Mouse (Mus musculus) midbrain, postnatal 0 days (tissue): ENCODE measurements around the gene Gm45140. TPM values are rescaled to one million over a fixed set of nuclear protein-coding genes. Genes with fewer than 3 reads are reported as not detected.
A peak's percentile ranks its signal among the peaks of the same experiment; 100 is the strongest.

Experiments used
- ATAC-seq: fragments of 200-750 bp; cut with Nextera tagmentation; 2 replicates; pipeline ENCODE4 v1.8.0; 2017; ENCODE audit warnings: moderate number of reproducible peaks, mild to moderate bottlenecking, moderate TSS enrichment, moderate library complexity; ENCODE audit not compliant: low FRiP score
- DNase-seq: peaks from one replicate; pipeline ENCODE4 v3.0.0-alpha.2; 2015; ENCODE audit warnings: low spot score
- H3K27ac ChIP-seq: fragments of 300-500 bp; sonication (generic); 2 replicates; pipeline ENCODE4 v1.5.1; 2014; ENCODE audit warnings: low read depth, mild to moderate bottlenecking, low read length, mixed read lengths
- H3K27me3 ChIP-seq: fragments of 300-500 bp; sonication (generic); 2 replicates; pipeline ENCODE4 v1.6.1; 2014; ENCODE audit warnings: low read length, control low read depth, mixed read lengths; ENCODE audit not compliant: insufficient read depth
- H3K36me3 ChIP-seq: fragments of 300-500 bp; sonication (generic); 2 replicates; pipeline ENCODE4 v1.6.1; 2014; ENCODE audit warnings: low read length, control low read depth, mixed read lengths; ENCODE audit not compliant: insufficient read depth
- H3K4me1 ChIP-seq: fragments of 300-500 bp; sonication (generic); 2 replicates; pipeline ENCODE4 v1.6.1; 2014; ENCODE audit warnings: mild to moderate bottlenecking, control low read depth, antibody characterized with exemption, low read length, mixed read lengths; ENCODE audit not compliant: insufficient read depth
- H3K4me2 ChIP-seq: fragments of 300-500 bp; sonication (generic); 2 replicates; pipeline ENCODE4 v1.6.1; 2014; ENCODE audit warnings: low read depth, mild to moderate bottlenecking, low read length, mixed read lengths; ENCODE audit not compliant: poor library complexity, severe bottlenecking
- H3K4me3 ChIP-seq: fragments of 300-500 bp; sonication (generic); 2 replicates; pipeline ENCODE4 v1.5.1; 2014; ENCODE audit warnings: low read depth, mild to moderate bottlenecking, low read length, moderate library complexity
- H3K9ac ChIP-seq: fragments of 300-500 bp; sonication (generic); replicated peaks from 2 replicates; pipeline ENCODE4 v1.6.1; 2014; ENCODE audit warnings: mild to moderate bottlenecking, low read length, moderate library complexity, mixed read lengths; ENCODE audit not compliant: poor library complexity, severe bottlenecking
- H3K9me3 ChIP-seq: fragments of 300-500 bp; sonication (generic); 2 replicates; pipeline ENCODE4 v1.6.1; 2016; ENCODE audit warnings: low read length, control low read depth
- CTCF ChIP-seq: IDR thresholded peaks from 2 replicates; pipeline ENCODE4 v1.5.1; 2016; ENCODE audit warnings: antibody characterized with exemption, mild to moderate bottlenecking
- WGBS: fragments of 180-500 bp; shearing (Covaris S2); extraction: QIAGEN DNeasy Blood & Tissue Kit; methylation state at CpG from one replicate; pipeline ENCODE4 v1.1.7; 2014; 5-methylcytosine and 5-hydroxymethylcytosine counted together
- polyA plus RNA-seq: library from polyadenylated mRNA; unstranded; fragments of >200 nt; fragmentation: Nextera tagmentation; extraction: Ambion mirVana; gene quantifications from 2 replicates; pipeline ENCODE4 v1.2.1, GENCODE M21; 2015
- total RNA-seq: library from RNA; depleted of rRNA; stranded (reverse); fragments of >200 nt; gene quantifications from 2 replicates; pipeline ENCODE4 v1.2.3, GENCODE M21; 2014; rRNA removed

The Gm45140 gene
- total and polyA plus RNA-seq, 2 experiments from 2014 or later = 1.2 to 5.4 TPM

- DNase-seq (no peak), ATAC-seq (no peak)
- Histone ChIP-seq H3K36me3 (no peaks in the 10 kb centered on the region), H3K9ac (no peak overlapping the region), H3K27ac (no peak overlapping the region), H3K4me3 (no peak overlapping the region), H3K4me2 (no peak overlapping the region), H3K27me3 (no peaks in the 10 kb centered on the region), H3K9me3 (no peaks in the 10 kb centered on the region), H3K4me1 (no peaks in the 10 kb centered on the region)
- no peak for TF ChIP-seq CTCF
- WGBS = 89% methylated on average over 3 of the region's 3 CpGs
Observed at GRCm38 (mm10) chr6:87744632-87745031, 91.0 kb downstream of the Gm45140 start.

- no peak for ATAC-seq
Observed at GRCm38 (mm10) chr6:87743281-87743680, 92.3 kb downstream of the Gm45140 start.

GRCm38 (mm10) chr6:87742804-87743203, 92.8 kb downstream of the Gm45140 start:
- TF ChIP-seq CTCF = peak; percentile 53
- WGBS = 84% methylated on average over 5 of the region's 5 CpGs
- Histone ChIP-seq H3K36me3 (no peaks in the 10 kb centered on the region), H3K9ac (no peak overlapping the region), H3K27ac (no peak overlapping the region), H3K4me3 (no peak overlapping the region), H3K4me2 (no peak overlapping the region), H3K4me1 (no peaks in the 10 kb centered on the region), H3K27me3 (no peaks in the 10 kb centered on the region), H3K9me3 (no peaks in the 10 kb centered on the region)
- DNase-seq = peak; percentile 30
- no peak for ATAC-seq

More at GRCm38 (mm10) chr6:87743281-87743680, 92.3 kb downstream of the Gm45140 start:
- Histone ChIP-seq H3K9me3 (no peaks in the 10 kb centered on the region), H3K9ac (no peak overlapping the region), H3K27ac (no peak overlapping the region), H3K4me1 (no peaks in the 10 kb centered on the region), H3K4me3 (no peak overlapping the region), H3K36me3 (no peaks in the 10 kb centered on the region), H3K4me2 (no peak overlapping the region), H3K27me3 (no peaks in the 10 kb centered on the region)
- WGBS = 59% methylated on average over 5 of the region's 5 CpGs
- TF ChIP-seq CTCF = no peak
- DNase-seq = no peak

- H3K4me2 ChIP-seq = no peak overlapping the region
- WGBS = 91% methylated on average over 8 of the region's 8 CpGs
- no peaks in the 10 kb centered on the region for H3K36me3 ChIP-seq
- no peak overlapping the region for H3K4me3 ChIP-seq
- ATAC-seq (no peak), DNase-seq (no peak)
- H3K9me3 ChIP-seq = no peaks in the 10 kb centered on the region
- no peak for TF ChIP-seq CTCF
- no peaks in the 10 kb centered on the region for H3K4me1 ChIP-seq
- no peak overlapping the region for H3K9ac ChIP-seq
- no peak overlapping the region for H3K27ac ChIP-seq
- no peaks in the 10 kb centered on the region for H3K27me3 ChIP-seq
Observed at GRCm38 (mm10) chr6:87741978-87742377, 93.6 kb downstream of the Gm45140 start.

GRCm38 (mm10) chr6:87740496-87740895, 95.1 kb downstream of the Gm45140 start:
- H3K4me1 ChIP-seq = no peaks in the 10 kb centered on the region
- H3K4me3 ChIP-seq = no peak overlapping the region
- H3K9ac ChIP-seq = no peak overlapping the region
- H3K27me3 ChIP-seq = no peaks in the 10 kb centered on the region
- ATAC-seq = no peak
- no peak overlapping the region for H3K4me2 ChIP-seq
- no peaks in the 10 kb centered on the region for H3K9me3 ChIP-seq
- no peak overlapping the region for H3K27ac ChIP-seq
- TF ChIP-seq CTCF = no peak
- H3K36me3 ChIP-seq = no peaks in the 10 kb centered on the region
- no peak for DNase-seq

DNA sequence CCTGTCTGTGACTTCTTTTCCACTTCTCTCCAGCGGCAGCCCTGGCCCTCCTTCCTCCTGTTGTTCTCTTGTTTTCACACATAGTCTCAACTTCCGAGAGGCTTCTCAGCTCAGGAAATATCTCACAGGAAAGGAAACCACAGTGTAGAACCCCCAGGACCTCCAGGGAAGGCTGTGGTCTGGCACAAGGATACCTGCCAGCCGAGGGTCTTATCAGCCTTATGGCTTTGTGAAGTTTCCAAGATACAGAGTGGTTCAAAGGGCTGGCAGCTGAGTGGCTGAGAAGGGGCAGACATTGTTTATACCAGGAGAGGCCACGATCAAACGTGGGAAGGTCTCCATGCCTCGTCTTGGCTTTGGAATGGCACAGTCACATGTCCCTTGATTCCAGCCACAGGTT, 95.7 kb downstream of the Gm45140 start:
- no peak overlapping the region for H3K9ac ChIP-seq
- no peak overlapping the region for H3K4me3 ChIP-seq
- H3K4me1 ChIP-seq = no peaks in the 10 kb centered on the region
- no peaks in the 10 kb centered on the region; the same call in 1 of the 2 replicates for H3K27me3 ChIP-seq
- 64% methylated on average over 6 of the region's 6 CpGs for WGBS
- H3K36me3 ChIP-seq = no peaks in the 10 kb centered on the region
- H3K9me3 ChIP-seq = no peaks in the 10 kb centered on the region
- no peak for TF ChIP-seq CTCF
- no peak overlapping the region for H3K4me2 ChIP-seq
- H3K27ac ChIP-seq = no peak overlapping the region
- ATAC-seq (no peak), DNase-seq (no peak)

Other genes with a start within 250 kb of the Gm45140 start
- gene Prokr1, start 245.1 kb downstream of the Gm45140 start, total RNA-seq = 2.7 and 3.4 TPM in 2 replicates
- gene Prokr1, start 245.1 kb downstream of the Gm45140 start, polyA plus RNA-seq = 1.3 and 1.5 TPM in 2 replicates
- 4.2 and 5.5 TPM in 2 replicates for gene Aplf, start 163.6 kb downstream of the Gm45140 start, total RNA-seq
- gene Aplf, start 163.6 kb downstream of the Gm45140 start, polyA plus RNA-seq = 4.4 and 5.0 TPM in 2 replicates
- gene Efcc1, start 104.9 kb downstream of the Gm45140 start, total RNA-seq = 6.6 and 15.8 TPM in 2 replicates
- 8.7 and 11.2 TPM in 2 replicates for gene Efcc1, start 104.9 kb downstream of the Gm45140 start, polyA plus RNA-seq
- gene Gp9, start 57.7 kb downstream of the Gm45140 start, total RNA-seq = 1.7 TPM in 1 of 2 replicates, not detected in the other
- not detected in 2 replicates for gene Gp9, start 57.7 kb downstream of the Gm45140 start, polyA plus RNA-seq
- gene Rab43, start 23.6 kb downstream of the Gm45140 start, total RNA-seq = 23.2 and 31.6 TPM in 2 replicates
- 7.7 and 9.9 TPM in 2 replicates for gene Rab43, start 23.6 kb downstream of the Gm45140 start, polyA plus RNA-seq
- 21.7 and 22.5 TPM in 2 replicates for gene Isy1, start 3.0 kb upstream of the Gm45140 start, total RNA-seq
- gene Isy1, start 3.0 kb upstream of the Gm45140 start, polyA plus RNA-seq = 20.7 and 25.9 TPM in 2 replicates
- 178 and 197 TPM in 2 replicates for gene Cnbp, start 15.3 kb upstream of the Gm45140 start, total RNA-seq
- gene Cnbp, start 15.3 kb upstream of the Gm45140 start, polyA plus RNA-seq = 550 and 577 TPM in 2 replicates
- gene Copg1, start 52.0 kb upstream of the Gm45140 start, total RNA-seq = 202 and 226 TPM in 2 replicates
- gene Copg1, start 52.0 kb upstream of the Gm45140 start, polyA plus RNA-seq = 191 and 216 TPM in 2 replicates
- gene Hmces, start 78.1 kb upstream of the Gm45140 start, total RNA-seq = 30.7 and 33.0 TPM in 2 replicates
- gene Hmces, start 78.1 kb upstream of the Gm45140 start, polyA plus RNA-seq = 34.6 and 35.5 TPM in 2 replicates
- 22.7 and 31.8 TPM in 2 replicates for gene H1fx, start 145.8 kb upstream of the Gm45140 start, total RNA-seq
- gene H1fx, start 145.8 kb upstream of the Gm45140 start, polyA plus RNA-seq = 42.8 and 52.8 TPM in 2 replicates
- 87.5 and 103 TPM in 2 replicates for gene Rab7, start 209.5 kb upstream of the Gm45140 start, total RNA-seq
- 356 and 379 TPM in 2 replicates for gene Rab7, start 209.5 kb upstream of the Gm45140 start, polyA plus RNA-seq
- gene Rpn1, start 248.7 kb upstream of the Gm45140 start, total RNA-seq = 196 and 198 TPM in 2 replicates
- gene Rpn1, start 248.7 kb upstream of the Gm45140 start, polyA plus RNA-seq = 252 and 261 TPM in 2 replicates